Mouse (Mus musculus) thymus, postnatal 4 days (tissue): ENCODE results near the gene Efcc1.

Source experiments
- DNase-seq: peaks from one replicate; pipeline ENCODE4 v3.0.0; 2021

Efcc1 gene

DNA sequence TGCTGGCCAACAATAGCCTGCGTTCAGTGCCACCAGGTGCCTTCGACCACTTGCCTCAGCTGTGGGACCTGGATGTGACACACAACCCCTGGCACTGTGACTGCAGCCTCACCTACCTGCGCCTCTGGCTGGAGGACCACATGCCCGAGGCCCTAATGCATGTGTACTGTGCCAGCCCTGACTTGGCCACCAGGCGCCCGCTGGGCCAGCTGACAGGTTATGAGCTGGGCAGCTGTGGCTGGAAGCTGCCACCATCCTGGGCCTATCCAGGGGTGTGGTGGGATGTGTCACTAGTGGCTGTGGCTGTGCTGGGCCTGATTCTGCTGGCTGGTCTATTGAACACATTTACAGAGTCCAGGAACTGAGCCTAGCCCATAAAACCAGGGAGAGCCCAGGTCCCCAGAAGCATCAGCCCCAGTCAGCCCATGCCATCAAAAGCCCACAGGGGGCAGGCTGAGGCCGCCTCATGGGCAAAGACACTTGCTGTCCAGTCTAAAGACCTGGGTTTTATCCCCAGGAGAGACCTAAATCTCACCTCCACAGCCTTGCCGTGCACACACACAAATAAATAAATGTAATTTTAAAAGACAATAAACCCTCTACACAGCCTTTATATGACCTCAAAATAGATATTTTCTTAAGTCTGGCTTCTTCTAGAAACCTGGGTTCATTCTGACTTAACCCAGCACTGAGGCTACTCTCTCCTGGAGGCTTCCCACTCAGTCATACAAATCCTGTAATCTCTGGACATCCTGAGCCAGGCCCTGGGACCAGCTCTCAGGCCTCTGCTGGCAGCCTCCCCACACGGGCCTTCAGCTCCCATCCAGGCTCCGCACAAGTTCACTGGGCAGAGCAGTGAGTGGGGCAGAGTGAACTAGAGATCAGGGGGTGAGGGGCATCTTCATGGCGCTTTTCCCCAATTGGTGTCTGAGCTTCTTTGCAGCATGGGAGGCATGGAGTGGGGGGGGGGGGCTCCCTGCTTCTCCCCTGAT, 48.8 kb downstream of the Efcc1 start:
- DNase-seq = no peak

DNA sequence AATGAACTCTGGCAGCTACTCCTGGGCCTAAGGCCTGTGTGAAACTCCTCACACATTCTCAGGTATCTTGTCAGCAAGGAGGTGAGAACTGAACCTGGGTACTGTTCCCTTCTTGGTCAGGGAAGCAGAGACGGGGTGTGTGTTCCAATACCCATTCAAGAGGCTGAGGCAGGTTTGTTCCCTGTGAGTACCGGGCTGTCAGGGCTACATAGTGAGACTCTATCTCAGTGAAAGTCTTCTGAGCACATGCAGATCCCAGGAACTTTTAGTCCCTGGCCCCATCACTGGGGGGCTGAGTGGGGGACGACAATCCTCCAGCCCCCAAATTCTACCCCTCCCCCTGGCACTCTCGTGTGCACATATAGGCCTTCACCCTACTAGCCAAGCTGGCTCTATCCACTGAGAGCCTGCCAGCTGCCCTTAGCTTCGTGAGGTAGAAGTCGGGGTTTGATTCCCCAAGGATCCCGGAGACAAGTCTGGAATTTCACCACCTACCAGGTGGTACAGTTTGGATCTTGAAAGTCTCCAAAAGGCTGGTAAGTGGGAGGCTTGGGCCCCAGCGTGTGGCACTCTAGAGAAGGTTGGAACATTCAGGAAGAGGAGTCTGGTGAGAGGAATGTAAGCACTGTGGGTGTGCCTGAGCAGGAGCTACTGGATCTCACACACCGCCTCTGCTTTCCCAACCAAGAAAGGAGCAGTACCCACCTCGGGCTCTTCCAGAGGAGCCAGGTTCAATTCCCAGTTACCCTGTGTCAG, 50.1 kb downstream of the Efcc1 start:
- DNase-seq = no peak

DNA sequence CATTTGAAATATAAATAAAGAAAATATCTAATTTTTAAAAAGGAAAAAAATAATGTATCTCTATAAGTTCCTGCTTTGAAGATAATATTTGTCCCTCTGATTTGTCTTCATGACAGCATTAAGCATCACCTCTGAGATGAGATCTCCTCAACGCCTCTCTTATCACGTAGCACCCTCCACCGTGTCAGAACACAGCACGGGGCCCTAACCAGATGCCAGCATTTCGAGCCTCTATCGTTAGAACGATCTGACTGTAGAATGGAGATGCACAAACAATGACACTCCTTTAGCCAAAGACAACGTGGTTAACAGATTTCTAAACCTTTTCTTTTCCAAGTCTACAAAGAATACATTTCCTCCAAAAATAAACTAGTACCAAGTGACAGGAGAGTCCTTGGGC, 53.4 kb downstream of the Efcc1 start:
- no peak for DNase-seq

DNA sequence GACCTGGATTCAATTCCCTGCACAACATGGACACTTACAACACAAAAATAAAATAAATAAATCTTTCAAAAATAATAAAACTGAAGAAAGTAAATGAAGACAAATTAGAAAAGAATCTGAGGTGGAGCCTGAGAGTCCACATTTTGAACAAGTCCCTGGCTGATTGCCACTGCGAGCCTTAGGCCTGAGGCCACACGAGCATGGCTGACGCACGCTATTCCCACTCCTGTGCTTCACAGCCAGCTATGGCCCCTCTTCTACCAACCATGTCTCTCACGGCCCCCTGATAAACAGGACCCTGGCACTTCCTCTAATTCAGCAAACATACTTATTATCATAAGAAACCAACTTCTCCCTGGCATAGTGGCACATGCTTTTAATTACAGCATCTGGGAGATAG, 56.0 kb downstream of the Efcc1 start:
- no peak for DNase-seq

DNA sequence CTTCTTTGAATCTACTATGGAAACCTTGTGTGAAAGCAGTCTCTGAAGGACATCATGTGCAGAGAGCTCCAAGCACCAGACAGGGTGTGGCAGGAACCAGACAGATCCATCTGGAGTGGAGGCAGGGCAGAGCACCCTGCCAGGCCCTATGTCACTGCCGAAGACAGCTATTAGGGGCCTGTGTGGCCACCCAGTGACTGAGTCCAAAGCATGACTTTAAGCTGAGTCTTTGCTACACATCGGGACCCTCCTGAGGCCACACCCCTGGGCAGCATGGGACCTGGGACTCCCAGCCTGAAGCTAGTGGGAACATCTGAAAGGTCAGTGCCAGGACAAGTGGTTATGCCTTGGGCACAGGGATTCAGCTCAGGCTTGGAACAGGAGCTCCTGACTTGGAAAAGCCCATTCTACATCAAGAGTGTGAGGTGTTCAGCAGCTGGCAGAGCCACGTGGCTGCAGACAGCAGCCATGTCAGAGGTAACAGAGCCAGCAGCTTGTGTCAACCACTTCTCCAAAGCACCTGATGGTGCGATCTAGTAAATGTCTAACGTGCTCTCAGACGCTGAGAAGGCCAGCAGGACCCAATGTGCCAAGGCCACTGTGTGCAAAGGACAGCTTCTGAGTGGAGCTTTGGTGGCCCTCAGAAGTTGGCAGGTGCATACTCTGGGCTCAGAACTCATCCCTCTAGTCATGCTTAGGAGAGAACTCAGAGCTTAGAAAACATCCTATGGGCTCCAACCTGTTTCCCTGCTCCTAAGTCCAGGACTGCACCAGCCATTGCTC, 56.6 kb downstream of the Efcc1 start:
- DNase-seq = no peak

DNA sequence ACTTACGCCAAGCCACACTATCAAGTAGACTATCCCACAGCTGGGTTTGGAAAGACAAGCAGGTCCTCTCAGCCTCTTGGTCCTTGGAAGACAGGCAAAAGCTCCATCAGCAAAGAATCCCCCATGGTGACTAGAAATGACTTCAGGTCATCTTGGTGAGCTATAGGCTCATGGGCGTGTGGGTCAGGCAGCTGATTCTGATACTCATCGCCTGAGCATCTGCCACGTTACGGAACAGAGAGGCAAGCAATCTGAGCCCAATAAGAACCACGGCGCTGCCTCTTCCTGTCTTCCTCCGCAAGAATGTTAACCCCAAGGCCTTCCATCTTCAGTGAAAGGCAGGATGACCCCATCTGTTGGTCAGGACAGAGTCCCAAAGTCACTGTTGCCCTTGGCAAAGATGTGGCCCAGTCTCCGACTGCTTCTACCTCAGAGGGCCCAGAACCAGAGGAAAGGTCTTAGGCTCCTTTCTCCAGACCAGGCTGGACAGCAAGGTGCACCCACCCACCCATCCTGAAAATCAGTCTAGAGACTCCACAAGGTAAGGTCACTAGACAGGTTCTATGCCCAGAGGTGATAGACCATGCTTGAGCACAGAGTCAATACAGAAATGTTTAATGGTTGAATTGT, 57.7 kb downstream of the Efcc1 start:
- no peak for DNase-seq

DNA sequence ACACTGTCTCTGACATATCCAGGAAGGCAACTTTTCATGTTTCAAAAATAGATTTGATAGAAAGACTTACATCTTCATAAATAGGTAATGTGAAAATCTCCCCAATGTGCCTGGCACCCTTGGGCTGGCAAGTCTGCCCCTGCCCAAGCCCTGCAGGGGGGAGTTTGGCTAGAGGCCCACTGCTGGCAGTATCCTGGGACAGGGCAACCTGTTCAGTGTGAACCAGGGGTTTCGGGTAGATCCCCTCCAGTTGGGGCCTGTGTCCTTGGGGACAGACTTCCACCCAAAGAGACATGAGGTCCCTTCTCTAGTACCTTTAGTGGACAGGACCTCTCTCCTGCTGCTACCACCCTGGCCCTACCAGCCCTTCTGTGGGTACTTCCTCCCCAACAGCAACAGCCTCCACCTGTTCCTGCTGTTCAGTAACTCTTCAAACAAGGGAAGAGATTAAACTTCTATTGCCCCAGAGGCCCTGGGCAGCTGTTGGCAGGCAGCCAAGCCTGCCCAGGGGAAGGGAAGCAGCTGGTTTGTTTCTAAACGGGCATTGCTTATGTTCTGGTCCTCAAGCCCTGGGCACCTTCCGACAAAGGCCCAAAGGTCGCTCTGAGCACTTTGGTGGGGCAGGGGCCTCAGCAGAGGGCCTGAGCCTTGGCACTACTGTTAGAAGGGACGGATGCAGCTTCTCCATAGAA, 58.4 kb downstream of the Efcc1 start:
- DNase-seq = no peak

DNA sequence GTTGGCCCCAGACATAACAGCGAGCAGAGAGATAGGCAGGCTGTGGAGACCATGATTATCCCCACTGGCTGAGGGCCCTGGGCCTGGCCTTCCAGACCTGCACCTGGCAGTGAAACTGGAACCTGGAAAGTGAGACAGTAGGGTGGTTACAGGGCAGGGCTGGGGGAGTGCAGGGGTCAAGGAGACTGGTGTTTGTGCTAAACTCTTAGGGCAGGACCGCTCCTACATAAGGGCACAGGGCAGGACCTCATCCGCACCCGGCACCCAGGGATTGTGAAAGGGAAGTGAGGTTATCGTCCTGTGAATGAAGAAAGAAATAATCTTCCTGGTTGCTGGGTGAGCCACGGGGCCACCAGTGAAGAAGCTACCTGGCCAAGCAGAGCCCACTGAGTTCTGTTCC, 59.1 kb downstream of the Efcc1 start:
- DNase-seq = no peak

DNA sequence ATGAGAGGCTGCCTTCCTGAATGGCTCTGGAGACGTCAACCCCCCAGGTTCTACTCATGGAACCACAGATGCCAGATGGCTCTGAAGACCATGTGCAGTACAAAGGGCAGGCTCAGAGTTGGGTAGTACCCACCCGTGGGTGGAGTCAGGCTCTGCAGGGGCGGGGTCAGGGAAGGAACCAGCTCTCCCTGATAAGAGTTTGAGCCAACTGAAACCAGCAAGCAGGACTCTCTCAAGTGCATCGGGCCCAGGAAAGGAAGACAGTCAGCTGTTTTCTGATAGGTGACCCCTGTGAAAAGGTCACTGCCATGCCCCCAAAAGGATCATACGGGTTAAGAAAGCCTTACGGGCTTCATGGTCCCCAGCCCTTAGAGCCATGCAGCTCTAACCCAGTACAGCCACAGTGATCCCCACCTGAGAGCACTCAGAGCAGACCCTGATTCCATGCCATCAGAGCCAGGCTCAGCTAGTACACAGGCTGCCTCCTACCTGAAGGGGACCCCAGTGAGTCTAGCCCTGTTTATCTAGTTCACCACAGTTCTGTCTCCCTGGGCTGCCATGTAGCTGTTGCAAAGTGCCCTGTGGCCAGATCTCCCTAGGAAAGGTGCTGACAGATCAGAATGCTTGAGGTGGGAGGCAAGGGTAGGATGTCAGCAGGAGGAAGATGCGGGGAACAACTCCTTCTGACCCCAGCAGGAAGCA, 60.3 kb downstream of the Efcc1 start:
- DNase-seq = peak; percentile 59

DNA sequence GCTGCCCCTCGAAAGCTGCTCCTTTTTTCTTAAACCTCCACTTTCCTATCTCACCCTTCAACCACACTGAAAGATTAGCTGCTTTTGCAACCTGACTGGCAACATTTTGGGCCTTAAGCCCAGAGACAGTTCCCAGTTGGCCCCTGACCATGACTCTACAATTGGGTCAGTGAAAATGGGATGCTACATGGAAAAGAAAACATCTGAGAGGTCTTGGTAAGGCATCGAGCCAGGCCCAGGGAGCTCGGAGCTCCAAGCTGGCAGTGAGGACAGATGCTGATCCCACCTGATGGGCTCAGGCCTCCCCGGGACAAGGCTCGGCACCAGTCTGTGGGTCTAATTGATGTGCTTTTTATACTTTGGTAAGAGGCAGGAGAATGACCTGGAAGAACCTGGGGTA, 61.2 kb downstream of the Efcc1 start:
- no peak for DNase-seq

DNA sequence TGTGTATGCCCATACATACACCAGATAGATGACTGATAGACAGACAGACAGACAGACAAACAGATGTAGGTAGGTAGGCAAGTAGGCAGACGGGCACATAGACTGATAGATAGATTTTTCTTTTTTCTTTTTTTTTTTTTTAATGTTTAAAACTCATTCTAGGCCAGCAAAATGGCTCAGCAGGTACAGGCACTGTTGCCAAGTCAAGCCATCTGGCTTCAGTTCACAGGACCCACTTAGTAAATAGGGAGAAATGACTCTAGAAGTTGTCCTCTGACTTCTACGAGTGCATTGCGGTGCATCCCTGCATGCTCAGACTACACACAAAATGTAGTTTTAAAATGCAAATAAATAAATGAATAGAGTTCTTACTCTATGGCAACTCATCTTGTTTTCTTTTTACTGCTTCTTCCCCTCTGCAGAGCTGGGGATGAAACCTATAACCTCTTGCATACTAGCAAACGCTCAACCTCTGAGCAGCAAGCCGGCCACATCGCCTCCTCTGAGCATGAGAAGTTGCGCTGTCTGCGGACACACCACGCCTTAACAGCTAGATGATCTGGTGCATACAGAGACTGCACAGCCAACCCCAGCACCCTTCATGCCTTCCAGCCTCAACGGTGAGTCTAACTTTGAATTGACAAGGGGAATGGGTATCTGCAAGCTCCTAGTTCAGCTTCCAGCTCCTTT, 63.3 kb downstream of the Efcc1 start:
- DNase-seq = no peak

DNA sequence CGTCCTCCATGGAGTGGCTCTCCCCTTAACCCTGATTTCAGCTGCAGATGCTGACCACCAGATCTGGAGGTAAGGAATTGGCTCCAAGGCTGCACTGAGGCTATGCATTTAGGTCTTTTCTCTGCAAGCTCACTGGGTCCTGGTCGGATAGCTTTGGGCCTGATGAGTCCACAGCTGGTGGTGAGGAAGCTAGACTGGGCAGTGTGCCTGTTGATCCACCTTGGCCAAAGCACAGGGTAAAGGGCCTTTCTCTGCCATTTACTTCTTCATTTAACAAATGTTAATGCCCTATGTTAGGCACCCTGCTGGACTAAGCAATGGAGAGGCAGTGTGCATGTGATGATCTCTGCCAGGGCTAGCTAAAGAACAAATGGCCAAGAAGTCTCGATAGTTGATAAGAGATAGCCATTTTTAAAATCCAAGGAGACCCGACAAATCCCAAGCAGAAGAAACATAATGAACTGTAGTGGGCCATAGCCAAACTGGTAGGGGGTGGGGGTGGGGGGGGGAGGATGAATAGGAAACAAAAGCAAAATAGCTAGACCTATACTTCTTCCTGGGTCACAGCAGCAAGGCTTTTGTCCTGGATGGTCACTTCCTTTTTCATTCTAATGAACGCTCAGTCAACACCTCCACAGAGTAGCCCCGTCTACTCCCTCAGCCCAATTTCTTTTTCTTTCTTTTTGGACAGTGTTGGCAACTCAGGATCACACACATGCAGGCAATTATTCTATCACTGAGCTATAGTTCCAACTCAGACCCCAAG, 64.9 kb downstream of the Efcc1 start:
- no peak for DNase-seq

DNA sequence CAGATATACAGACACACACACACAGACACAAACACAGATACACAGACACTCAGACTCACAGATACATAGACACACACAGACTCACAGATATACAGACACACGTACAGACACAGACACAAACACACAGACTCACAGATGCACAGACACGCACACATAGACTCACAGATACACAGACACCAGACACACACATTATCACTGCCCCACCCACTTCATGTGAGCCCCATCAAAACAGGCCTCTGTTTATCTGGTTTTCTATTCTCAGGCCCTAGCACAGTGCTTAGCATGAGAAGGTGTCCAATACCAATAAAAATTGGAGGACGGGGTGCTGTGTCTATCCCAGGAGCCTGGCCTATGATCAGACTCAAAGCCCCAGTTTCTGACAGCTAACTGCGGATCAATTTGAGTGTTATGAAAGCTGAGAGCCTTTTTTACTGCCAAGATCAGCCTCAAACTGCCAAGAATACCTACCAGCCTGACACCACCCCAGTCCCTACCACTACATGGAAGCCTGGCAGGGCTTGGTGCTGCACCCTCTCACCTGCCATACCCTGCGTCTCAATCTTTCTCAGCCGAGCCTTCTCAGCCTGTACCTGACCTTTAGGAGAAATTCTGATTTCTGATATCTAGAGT, 65.7 kb downstream of the Efcc1 start:
- DNase-seq = no peak

DNA sequence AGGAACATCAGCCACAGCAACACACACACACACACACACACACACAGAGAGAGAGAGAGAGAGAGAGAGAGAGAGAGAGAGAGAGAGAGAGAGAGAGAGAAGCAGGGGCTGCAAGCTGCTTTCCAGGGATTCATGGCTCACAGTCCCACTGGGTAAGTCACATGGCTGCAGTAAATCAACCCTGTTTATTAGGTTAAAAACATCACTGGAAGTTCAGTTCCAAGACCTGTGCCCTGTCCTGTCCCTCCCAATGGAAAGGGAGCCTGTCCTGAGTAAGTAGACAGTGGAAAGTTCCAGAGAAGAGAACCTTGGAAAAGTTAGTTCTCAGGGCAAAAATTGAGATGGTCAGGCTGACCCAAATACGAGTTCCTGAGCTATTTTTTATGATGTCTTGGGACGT, 66.7 kb downstream of the Efcc1 start:
- DNase-seq = no peak

DNA sequence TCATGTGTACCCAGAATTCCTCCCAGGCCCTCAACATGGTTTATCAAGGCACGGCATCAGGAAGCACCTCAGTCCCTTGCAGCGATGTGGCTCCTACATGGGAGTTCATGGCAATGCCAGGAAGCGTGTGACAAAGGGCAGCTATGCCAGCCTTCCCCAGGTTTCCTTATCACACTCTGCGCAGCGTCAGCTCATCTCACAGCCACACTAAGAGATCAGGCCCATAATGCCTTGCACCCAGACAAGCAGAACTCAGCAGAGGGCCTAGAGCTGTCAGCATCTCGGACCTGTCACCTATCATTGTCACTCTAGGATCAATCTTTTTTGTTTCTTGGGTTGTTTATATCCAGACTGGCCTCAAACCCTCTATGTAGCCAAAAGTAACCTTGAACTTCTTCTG, 68.9 kb downstream of the Efcc1 start:
- DNase-seq = no peak

DNA sequence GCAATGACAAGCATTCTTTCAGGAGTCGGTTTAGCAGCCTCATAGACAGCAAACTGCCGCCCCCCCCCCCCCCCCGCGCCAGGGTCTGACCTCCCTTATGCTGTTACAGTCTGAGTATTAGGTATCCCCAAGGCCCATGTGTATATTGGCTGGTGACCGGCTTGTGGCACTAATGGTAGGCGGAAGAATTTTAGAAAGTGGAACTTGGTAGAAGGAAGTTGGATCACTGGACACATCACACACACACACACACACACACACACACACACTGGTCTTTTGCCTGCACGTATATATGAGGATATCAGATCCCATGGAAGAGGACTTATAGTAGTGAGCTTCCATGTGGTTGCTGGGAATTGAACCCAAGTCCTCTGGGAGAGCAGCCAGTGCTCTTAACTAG, 71.8 kb downstream of the Efcc1 start:
- DNase-seq = no peak

DNA sequence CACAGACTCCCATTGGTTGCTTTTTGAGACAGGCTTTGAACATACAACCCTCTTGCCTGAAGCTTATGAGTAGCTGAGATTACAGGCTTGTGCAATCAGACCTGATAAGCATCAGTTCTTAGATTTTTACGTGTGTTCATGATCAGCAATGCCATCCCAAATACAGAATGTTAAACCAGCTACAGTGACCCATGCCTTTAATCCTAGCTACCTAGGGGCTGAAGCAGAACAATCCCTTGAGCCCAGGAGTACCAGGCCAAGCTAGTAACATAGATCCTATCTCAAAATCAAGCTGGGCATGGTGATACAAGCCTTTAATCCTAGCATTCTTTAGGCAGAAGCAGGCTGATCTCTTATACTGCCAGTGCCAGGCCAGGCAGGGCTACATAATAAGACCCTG, 73.4 kb downstream of the Efcc1 start:
- no peak for DNase-seq

DNA sequence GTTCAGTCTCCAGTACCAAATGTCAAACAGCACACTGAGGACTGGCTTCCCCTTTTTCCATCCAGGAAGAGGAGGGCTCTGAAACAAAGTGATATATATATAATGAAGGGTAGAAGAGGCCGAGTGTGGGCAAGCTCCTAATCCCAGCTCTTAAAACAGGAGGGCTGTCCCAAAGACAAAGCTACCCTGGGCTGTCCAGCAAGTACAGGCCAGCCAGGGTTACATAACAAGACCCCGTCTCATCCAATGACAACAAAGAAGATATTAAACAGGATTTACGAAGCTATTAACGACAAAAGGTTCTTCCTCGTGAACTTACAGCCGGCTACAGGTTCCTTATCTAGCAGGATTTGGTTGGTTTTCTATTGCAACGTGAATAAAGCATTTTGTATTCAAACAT, 74.2 kb downstream of the Efcc1 start:
- no peak for DNase-seq

DNA sequence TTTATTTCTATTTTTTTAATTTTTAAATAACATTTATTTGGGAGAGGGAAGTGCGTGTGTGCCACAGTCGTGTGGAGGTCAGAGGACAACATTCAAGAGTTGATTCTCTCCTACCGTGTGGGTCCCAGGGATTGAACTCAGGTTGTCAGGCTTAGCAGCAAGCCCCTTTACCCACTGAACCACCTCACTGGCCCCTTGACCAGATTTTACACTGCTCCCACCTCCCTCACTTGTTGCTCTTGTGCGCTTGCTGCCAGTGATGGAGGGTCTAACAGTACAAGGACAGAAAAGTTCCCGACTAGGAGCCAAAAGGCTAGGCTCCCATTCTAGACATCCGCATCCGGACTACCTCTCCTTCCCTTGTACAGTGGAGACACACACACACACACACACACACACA, 74.8 kb downstream of the Efcc1 start:
- no peak for DNase-seq
